Mouse (Mus musculus) forebrain, embryonic 16.5 days (tissue): ENCODE data around the gene Ece1. TPM values are rescaled to one million over a fixed set of nuclear protein-coding genes. Genes with fewer than 3 reads are reported as not detected.

Source experiments
- ATAC-seq: fragments of 200-750 bp; cut with Nextera tagmentation; 2 replicates; pipeline ENCODE4 v1.8.0; 2017; ENCODE audit warnings: mild to moderate bottlenecking, moderate library complexity
- H3K27ac ChIP-seq: fragments of 300-500 bp; sonication (generic); 2 replicates; pipeline ENCODE4 v1.5.1; 2014; ENCODE audit warnings: low read length, control low read depth
- H3K27me3 ChIP-seq: fragments of 300-500 bp; sonication (generic); replicated peaks from 2 replicates; pipeline ENCODE4 v1.6.1; 2014; ENCODE audit warnings: low read length; ENCODE audit not compliant: control insufficient read depth, insufficient read depth
- H3K36me3 ChIP-seq: fragments of 300-500 bp; sonication (generic); 2 replicates; pipeline ENCODE4 v1.6.1; 2014; ENCODE audit not compliant: control insufficient read depth, insufficient read depth
- H3K4me1 ChIP-seq: fragments of 300-500 bp; sonication (generic); replicated peaks from 2 replicates; pipeline ENCODE4 v1.6.1; 2014; ENCODE audit warnings: low read length; ENCODE audit not compliant: control insufficient read depth, insufficient read depth
- H3K4me2 ChIP-seq: fragments of 300-500 bp; sonication (generic); 2 replicates; pipeline ENCODE4 v1.6.1; 2014; ENCODE audit warnings: mild to moderate bottlenecking, low read length, control low read depth
- H3K4me3 ChIP-seq: fragments of 300-500 bp; sonication (generic); replicated peaks from 2 replicates; pipeline ENCODE4 v1.5.1; 2014; ENCODE audit warnings: mild to moderate bottlenecking, low read length, control low read depth
- H3K9ac ChIP-seq: fragments of 300-500 bp; sonication (generic); replicated peaks from 2 replicates; pipeline ENCODE4 v1.6.1; 2014; ENCODE audit warnings: low read depth, low read length, control low read depth
- H3K9me3 ChIP-seq: fragments of 300-500 bp; sonication (generic); 2 replicates; pipeline ENCODE4 v1.6.1; 2016; ENCODE audit warnings: low read length; ENCODE audit not compliant: control insufficient read depth
- WGBS: fragments of 180-500 bp; shearing (Covaris S2); extraction: QIAGEN DNeasy Blood & Tissue Kit; methylation state at CpG from one replicate; pipeline ENCODE4 v1.1.7; 2014; 5-methylcytosine and 5-hydroxymethylcytosine counted together
- polyA plus RNA-seq: library from polyadenylated mRNA; unstranded; fragments of >200 nt; fragmentation: Nextera tagmentation; extraction: Ambion mirVana; gene quantifications from 2 replicates; pipeline ENCODE4 v1.2.1, GENCODE M21; 2015

The Ece1 gene
- polyA plus RNA-seq, 1 experiment from 2014 or later = 16.3 TPM

- no peaks in the 10 kb centered on the region for H3K36me3 ChIP-seq
- H3K27ac ChIP-seq = no peak overlapping the region
- H3K9ac ChIP-seq = peak overlapping the region; percentile 62
- WGBS = 44% methylated on average over 13 of the region's 13 CpGs
- peak overlapping the region; percentile 94 for H3K4me2 ChIP-seq
- no peaks in the 10 kb centered on the region for H3K9me3 ChIP-seq
- ATAC-seq = no peak
- H3K4me3 ChIP-seq = peak overlapping the region; percentile 53
- peaks cover 22% of the 10 kb centered on the region for H3K4me1 ChIP-seq
- H3K27me3 ChIP-seq = no peaks in the 10 kb centered on the region
Measured at GRCm38 (mm10) chr4:137912768-137913305, 50.8 kb downstream of the Ece1 start.

- no peaks in the 10 kb centered on the region for H3K9me3 ChIP-seq
- peak overlapping the region; percentile 94 for H3K4me2 ChIP-seq
- ATAC-seq = peak; percentile 85
- peak overlapping the region; percentile 53 for H3K4me3 ChIP-seq
- no peak overlapping the region for H3K27ac ChIP-seq
- peaks cover 25% of the 10 kb centered on the region for H3K4me1 ChIP-seq
- peak overlapping the region; percentile 62 for H3K9ac ChIP-seq
- under 1% methylated on average over 54 of the region's 54 CpGs for WGBS
- no peaks in the 10 kb centered on the region for H3K36me3 ChIP-seq
- H3K27me3 ChIP-seq = no peaks in the 10 kb centered on the region
Measured at GRCm38 (mm10) chr4:137913321-137914057, 51.5 kb downstream of the Ece1 start.

DNA sequence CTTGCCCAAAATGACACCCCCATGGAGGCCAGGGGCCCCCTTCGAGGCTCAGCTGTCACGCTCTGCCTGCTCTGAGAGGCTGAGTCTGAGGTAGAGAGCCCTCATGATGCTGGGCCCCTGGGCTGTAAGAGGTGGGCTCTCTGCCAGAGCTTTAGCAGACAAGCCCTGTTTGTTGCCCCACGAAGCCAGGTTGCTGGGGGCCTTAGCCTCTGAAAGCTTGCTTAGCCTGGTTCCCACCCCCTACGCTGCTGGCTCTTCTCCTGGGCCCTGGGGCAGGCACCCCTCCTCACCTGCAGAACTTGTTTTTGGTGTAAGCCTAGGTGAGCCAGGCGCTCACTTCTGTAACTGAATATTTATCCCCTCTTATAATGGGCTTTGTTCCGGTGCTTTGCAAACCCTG lies 55.6 kb downstream of the Ece1 start:
- Histone ChIP-seq H3K4me2 (no peak overlapping the region), H3K4me1 (peaks cover 32% of the 10 kb centered on the region), H3K9ac (no peak overlapping the region), H3K9me3 (no peaks in the 10 kb centered on the region), H3K27me3 (no peaks in the 10 kb centered on the region), H3K36me3 (no peaks in the 10 kb centered on the region), H3K4me3 (no peak overlapping the region), H3K27ac (no peak overlapping the region)
- ATAC-seq = no peak
- WGBS = 27% methylated on average over 6 of the region's 6 CpGs

GRCm38 (mm10) chr4:137918559-137918958 lies 56.5 kb downstream of the Ece1 start:
- H3K4me1 ChIP-seq = peaks cover 25% of the 10 kb centered on the region
- no peak overlapping the region for H3K4me2 ChIP-seq
- no peaks in the 10 kb centered on the region for H3K27me3 ChIP-seq
- 40% methylated on average over 9 of the region's 9 CpGs for WGBS
- H3K36me3 ChIP-seq = no peaks in the 10 kb centered on the region
- H3K9me3 ChIP-seq = no peaks in the 10 kb centered on the region
- H3K27ac ChIP-seq = no peak overlapping the region
- no peak for ATAC-seq
- H3K9ac ChIP-seq = no peak overlapping the region
- H3K4me3 ChIP-seq = no peak overlapping the region

GRCm38 (mm10) chr4:137919116-137919515 lies 57.1 kb downstream of the Ece1 start:
- Histone ChIP-seq H3K27ac (no peak overlapping the region), H3K36me3 (no peaks in the 10 kb centered on the region)
- WGBS = 60% methylated on average over 10 of the region's 10 CpGs

GRCm38 (mm10) chr4:137920005-137920404 lies 58.0 kb downstream of the Ece1 start:
- H3K4me1 ChIP-seq = peaks cover 20% of the 10 kb centered on the region
- no peak overlapping the region for H3K27ac ChIP-seq
- no peaks in the 10 kb centered on the region for H3K36me3 ChIP-seq
- no peak for ATAC-seq
- no peak overlapping the region for H3K4me2 ChIP-seq
- H3K9me3 ChIP-seq = no peaks in the 10 kb centered on the region
- H3K4me3 ChIP-seq = no peak overlapping the region
- 47% methylated on average over 7 of the region's 7 CpGs for WGBS
- no peaks in the 10 kb centered on the region for H3K27me3 ChIP-seq
- no peak overlapping the region for H3K9ac ChIP-seq

More at GRCm38 (mm10) chr4:137919116-137919515, 57.1 kb downstream of the Ece1 start:
- Histone ChIP-seq H3K9ac (no peak overlapping the region), H3K4me3 (no peak overlapping the region), H3K4me2 (no peak overlapping the region), H3K9me3 (no peaks in the 10 kb centered on the region), H3K4me1 (peaks cover 20% of the 10 kb centered on the region), H3K27me3 (no peaks in the 10 kb centered on the region)
- ATAC-seq = no peak

- ATAC-seq = no peak
- Histone ChIP-seq H3K27ac (no peak overlapping the region), H3K27me3 (no peaks in the 10 kb centered on the region), H3K4me2 (no peak overlapping the region), H3K36me3 (no peaks in the 10 kb centered on the region), H3K9me3 (no peaks in the 10 kb centered on the region), H3K4me3 (no peak overlapping the region), H3K9ac (no peak overlapping the region), H3K4me1 (peaks cover 25% of the 10 kb centered on the region)
- WGBS = 18% methylated on average over 10 of the region's 10 CpGs
Measured at GRCm38 (mm10) chr4:137920500-137920961, 58.5 kb downstream of the Ece1 start.

DNA sequence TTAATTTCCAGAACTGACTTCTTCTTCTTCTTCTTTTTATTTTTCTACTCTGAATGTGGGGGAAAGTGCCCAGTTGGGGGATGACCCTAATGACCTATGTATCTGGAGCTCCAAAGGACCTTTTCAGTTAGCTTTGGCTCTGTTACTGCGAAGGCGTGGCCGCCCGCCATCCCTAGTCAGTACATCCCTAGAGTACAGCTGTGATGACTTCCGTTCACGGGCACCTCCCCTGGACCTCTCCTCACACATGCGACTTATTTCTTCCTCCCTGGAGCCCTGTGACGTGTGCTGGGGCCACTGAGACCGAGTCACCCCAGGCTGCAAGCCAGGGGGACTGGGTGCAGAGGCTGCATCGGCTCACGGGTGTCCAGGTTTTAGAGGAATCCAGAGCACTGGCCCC lies 59.5 kb downstream of the Ece1 start:
- Histone ChIP-seq H3K4me3 (no peak overlapping the region), H3K9me3 (no peaks in the 10 kb centered on the region), H3K36me3 (no peaks in the 10 kb centered on the region), H3K4me2 (no peak overlapping the region), H3K4me1 (peaks cover 32% of the 10 kb centered on the region), H3K27me3 (no peaks in the 10 kb centered on the region), H3K9ac (no peak overlapping the region), H3K27ac (no peak overlapping the region)
- 87% methylated on average over 11 of the region's 11 CpGs for WGBS
- ATAC-seq = no peak

DNA sequence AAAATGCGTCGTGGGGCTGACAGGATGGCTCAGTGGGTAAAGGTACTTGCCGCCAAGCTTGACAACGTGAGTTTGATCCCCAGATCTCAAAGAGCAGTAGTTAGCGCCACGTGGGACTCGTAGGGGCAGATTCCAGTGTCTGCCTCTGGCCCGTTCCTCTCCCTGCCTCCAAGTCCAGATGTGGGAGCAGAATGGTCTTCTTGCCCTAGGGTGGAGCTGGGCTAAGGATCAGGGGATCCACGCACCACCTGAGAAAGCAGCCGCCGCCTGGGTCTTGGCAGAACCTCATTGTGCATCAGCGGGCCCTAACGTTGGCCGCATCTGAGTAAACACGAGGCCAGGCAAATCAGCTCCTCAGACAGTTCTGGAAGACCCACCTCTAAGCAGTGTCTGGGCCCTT lies 61.0 kb downstream of the Ece1 start:
- Histone ChIP-seq H3K9ac (no peak overlapping the region), H3K36me3 (no peaks in the 10 kb centered on the region), H3K4me3 (no peak overlapping the region), H3K4me2 (no peak overlapping the region), H3K4me1 (peaks cover 23% of the 10 kb centered on the region), H3K27me3 (no peaks in the 10 kb centered on the region), H3K9me3 (no peaks in the 10 kb centered on the region), H3K27ac (no peak overlapping the region)
- no peak for ATAC-seq
- WGBS = 94% methylated on average over 15 of the region's 15 CpGs
